Mouse (Mus musculus) liver, embryonic 15.5 days (tissue): Measurements from ENCODE around the gene Anp32e. TPM values are rescaled to one million over a fixed set of nuclear protein-coding genes. Genes with fewer than 3 reads are reported as not detected.
A peak's percentile ranks its signal among the peaks of the same experiment; 100 is the strongest.
"Not testable (repeated sequence)": the region's sequence is repeated elsewhere in the genome, so short reads cannot be mapped to it uniquely, and the experiment has no call there.

Experiments
- ATAC-seq: fragments of 200-750 bp; cut with Nextera tagmentation; 2 replicates; pipeline ENCODE4 v1.8.0; 2017; ENCODE audit warnings: moderate number of reproducible peaks, mild to moderate bottlenecking, moderate library complexity; ENCODE audit not compliant: insufficient read depth
- H3K27ac ChIP-seq: fragments of 300-500 bp; sonication (generic); replicated peaks from 2 replicates; pipeline ENCODE4 v1.5.1; 2015; ENCODE audit warnings: mild to moderate bottlenecking, inconsistent platforms
- H3K27me3 ChIP-seq: fragments of 300-500 bp; sonication (generic); 2 replicates; pipeline ENCODE4 v1.6.1; 2015; ENCODE audit warnings: mild to moderate bottlenecking, inconsistent platforms
- H3K36me3 ChIP-seq: fragments of 300-500 bp; sonication (generic); replicated peaks from 2 replicates; pipeline ENCODE4 v1.6.1; 2015; ENCODE audit warnings: moderate library complexity, mild to moderate bottlenecking, inconsistent platforms
- H3K4me1 ChIP-seq: fragments of 300-500 bp; sonication (generic); replicated peaks from 2 replicates; pipeline ENCODE4 v1.6.1; 2015; ENCODE audit warnings: inconsistent platforms
- H3K4me2 ChIP-seq: fragments of 300-500 bp; sonication (generic); 2 replicates; pipeline ENCODE4 v1.6.1; 2015; ENCODE audit warnings: moderate library complexity, mild to moderate bottlenecking, inconsistent platforms
- H3K4me3 ChIP-seq: fragments of 300-500 bp; sonication (generic); replicated peaks from 2 replicates; pipeline ENCODE4 v1.5.1; 2015; ENCODE audit warnings: mild to moderate bottlenecking, inconsistent platforms
- H3K9ac ChIP-seq: fragments of 300-500 bp; sonication (generic); 2 replicates; pipeline ENCODE4 v1.6.1; 2015; ENCODE audit warnings: moderate library complexity, mild to moderate bottlenecking, inconsistent platforms
- H3K9me3 ChIP-seq: fragments of 300-500 bp; sonication (generic); replicated peaks from 2 replicates; pipeline ENCODE4 v1.6.1; 2016; ENCODE audit warnings: inconsistent platforms
- WGBS: fragments of 180-500 bp; shearing (Covaris S2); methylation state at CpG from one replicate; pipeline ENCODE4 v1.1.7; 2015; ENCODE audit warnings: mixed read lengths; ENCODE audit not compliant: insufficient replicate concordance; 5-methylcytosine and 5-hydroxymethylcytosine counted together
- polyA plus RNA-seq: library from polyadenylated mRNA; unstranded; fragments of >200 nt; fragmentation: Nextera tagmentation; extraction: Ambion mirVana; gene quantifications from 2 replicates; pipeline ENCODE4 v1.2.1, GENCODE M21; 2015

The Anp32e gene
- polyA plus RNA-seq, 1 experiment from 2014 or later: 129 TPM

- H3K27me3 ChIP-seq: peaks cover 3% of the 10 kb centered on the region; the same call in 1 of the 2 replicates
- no peaks in the 10 kb centered on the region for H3K9me3 ChIP-seq
- H3K4me1 ChIP-seq: peaks cover 27% of the 10 kb centered on the region
- H3K4me2 ChIP-seq: no peak overlapping the region
- H3K27ac ChIP-seq: no peak overlapping the region
- H3K4me3 ChIP-seq: no peak overlapping the region
- no peak overlapping the region for H3K9ac ChIP-seq
- 67% methylated on average over 1 of the region's 1 CpGs for WGBS
- no peaks in the 10 kb centered on the region for H3K36me3 ChIP-seq
- ATAC-seq: no peak
Observed at GRCm38 (mm10) chr3:95959807-95960206, 30.8 kb downstream of the Anp32e start.

DNA sequence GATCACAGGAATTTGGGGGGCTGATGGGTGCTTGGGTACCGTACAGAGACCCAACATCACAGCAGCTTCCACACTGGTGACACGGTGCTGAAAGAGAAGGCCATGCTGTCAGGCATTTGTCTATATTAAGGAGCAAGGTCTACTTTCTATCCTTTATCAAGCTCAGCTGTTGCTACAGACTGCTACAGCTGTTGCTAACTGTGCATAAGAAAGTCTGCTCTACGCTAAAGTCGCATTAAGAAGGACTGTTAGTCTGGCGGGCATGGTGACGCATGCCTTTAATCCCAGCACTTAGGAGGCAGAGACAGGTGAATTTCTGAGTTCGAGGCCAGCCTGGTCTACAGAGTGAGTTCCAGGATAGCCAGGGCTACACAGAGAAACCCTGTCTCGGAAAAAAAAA is 33.1 kb downstream of the Anp32e start:
- H3K27ac ChIP-seq, ATAC-seq, H3K4me1 ChIP-seq, H3K9me3 ChIP-seq, H3K4me2 ChIP-seq, H3K36me3 ChIP-seq, H3K9ac ChIP-seq, H3K4me3 ChIP-seq: not testable (repeated sequence)
- 69% methylated on average over 8 of the region's 8 CpGs for WGBS
- peaks cover 12% of the 10 kb centered on the region; the same call in 1 of the 2 replicates for H3K27me3 ChIP-seq

DNA sequence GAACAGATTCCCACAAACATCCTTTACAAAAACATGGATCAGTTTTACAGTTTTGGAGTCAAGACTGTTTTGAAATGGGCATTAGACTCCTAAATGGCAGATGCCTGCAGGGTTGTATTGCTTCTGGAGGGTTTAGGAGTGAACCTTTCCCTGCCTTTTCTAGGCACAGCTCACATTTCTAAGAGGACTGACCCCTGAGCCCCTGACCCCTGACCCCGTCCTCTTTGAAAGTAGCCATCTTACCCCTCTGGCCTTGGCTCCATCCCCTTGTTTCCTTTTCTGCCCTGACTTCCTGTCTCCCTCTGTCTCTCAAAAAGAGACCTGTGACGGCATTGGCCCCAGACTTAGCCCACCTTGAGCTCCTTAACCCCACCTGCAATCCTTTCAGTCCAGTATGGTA is 34.2 kb downstream of the Anp32e start:
- Histone ChIP-seq H3K4me1 (no peaks in the 10 kb centered on the region), H3K36me3 (no peaks in the 10 kb centered on the region), H3K4me3 (no peak overlapping the region), H3K9ac (no peak overlapping the region), H3K9me3 (no peaks in the 10 kb centered on the region), H3K4me2 (no peak overlapping the region), H3K27me3 (peaks cover 12% of the 10 kb centered on the region; the same call in 1 of the 2 replicates), H3K27ac (no peak overlapping the region)
- no peak for ATAC-seq
- WGBS: 50% methylated on average over 2 of the region's 2 CpGs

DNA sequence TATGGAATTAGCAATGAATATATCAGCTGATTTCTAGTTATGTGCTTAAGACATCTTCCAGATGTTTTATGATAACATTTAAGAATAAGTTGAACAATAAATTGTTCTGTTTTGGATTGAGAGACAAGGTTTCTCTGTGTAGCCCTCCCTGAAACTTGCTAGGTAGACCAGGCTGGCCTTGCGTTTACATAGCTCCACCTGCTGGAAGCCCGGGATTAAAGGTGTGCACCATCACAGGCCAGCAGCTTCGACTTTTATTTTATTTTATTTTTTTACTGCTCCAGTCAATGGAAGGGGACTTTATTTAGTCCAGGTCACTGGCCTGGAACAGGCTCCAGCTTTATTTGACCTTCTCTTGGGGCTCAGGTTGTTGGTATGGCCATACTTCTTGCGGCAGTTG is 34.6 kb downstream of the Anp32e start:
- 32% methylated on average over 4 of the region's 4 CpGs for WGBS
- H3K27ac ChIP-seq: no peak overlapping the region
- H3K4me2 ChIP-seq: no peak overlapping the region
- H3K9me3 ChIP-seq: no peaks in the 10 kb centered on the region
- no peaks in the 10 kb centered on the region for H3K36me3 ChIP-seq
- H3K9ac ChIP-seq: no peak overlapping the region
- no peaks in the 10 kb centered on the region for H3K4me1 ChIP-seq
- ATAC-seq: no peak
- H3K4me3 ChIP-seq: no peak overlapping the region
- peaks cover 12% of the 10 kb centered on the region; the same call in 1 of the 2 replicates for H3K27me3 ChIP-seq

DNA sequence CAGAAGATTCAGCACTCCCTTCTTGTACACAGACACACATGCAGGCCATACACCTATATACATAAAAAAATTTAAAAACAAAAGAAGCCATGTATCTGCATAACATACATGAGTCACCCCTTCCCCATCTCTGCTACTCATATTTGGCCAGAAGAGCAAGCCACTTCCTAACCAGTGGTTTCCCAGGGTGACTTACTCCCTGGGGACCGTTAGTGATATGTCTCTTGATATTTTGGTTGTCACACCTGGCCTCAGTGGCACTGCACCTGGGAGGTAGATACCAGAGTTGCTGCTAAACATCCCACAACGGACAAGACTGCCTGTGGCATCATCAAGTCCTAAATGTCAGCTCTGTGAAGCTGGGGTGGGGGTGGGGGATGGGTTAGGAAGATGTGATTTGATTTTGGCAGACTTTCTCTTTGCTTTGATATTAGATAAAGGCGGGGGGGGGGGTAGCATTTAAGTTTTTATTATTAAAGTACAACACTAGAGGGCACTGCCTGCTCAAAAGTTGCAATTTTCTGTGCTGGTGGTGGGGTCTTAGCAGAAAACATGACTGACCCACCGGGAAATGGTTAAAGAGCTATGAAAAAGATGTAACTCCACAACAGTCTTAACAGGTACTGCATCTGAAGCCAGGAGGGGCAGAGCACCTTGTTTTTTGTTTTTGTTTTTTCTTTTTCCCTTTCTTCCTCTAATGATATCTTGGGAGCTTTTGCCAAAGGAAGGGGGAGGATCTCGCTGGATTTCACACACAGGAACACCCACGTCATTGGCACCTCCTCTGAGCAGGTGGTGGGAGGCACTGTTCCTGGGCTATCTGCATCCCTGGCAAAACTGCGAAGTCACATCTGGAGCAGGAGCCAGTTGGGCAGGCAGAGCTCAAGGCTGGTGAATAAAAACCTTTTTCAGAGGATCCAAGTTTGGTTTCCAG is 36.7 kb downstream of the Anp32e start:
- no peak overlapping the region for H3K9ac ChIP-seq
- H3K4me2 ChIP-seq: no peak overlapping the region
- no peaks in the 10 kb centered on the region for H3K9me3 ChIP-seq
- ATAC-seq: no peak
- WGBS: 5% methylated on average over 7 of the region's 7 CpGs
- no peaks in the 10 kb centered on the region for H3K4me1 ChIP-seq
- H3K36me3 ChIP-seq: no peaks in the 10 kb centered on the region
- H3K4me3 ChIP-seq: no peak overlapping the region
- no peak overlapping the region for H3K27ac ChIP-seq
- H3K27me3 ChIP-seq: peaks cover 12% of the 10 kb centered on the region; the same call in 1 of the 2 replicates

DNA sequence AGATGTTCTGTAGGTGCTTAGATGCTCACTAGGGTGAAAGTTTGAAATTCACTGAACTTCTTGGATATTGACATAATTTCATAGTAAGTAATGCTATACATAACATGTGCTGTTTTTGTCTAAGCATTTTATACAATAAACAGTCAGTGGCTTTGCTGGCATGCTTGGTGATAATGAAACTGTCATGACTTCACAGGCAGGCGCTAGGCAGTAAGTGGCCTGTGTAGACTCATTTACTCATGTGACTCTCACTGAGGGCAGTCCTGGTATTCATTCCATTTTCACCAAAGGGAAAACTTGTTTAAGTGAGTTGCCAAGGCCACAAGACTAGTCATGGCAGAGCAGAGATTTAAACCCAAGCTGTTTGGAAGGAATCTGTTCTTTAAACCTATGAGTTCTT is 40.2 kb downstream of the Anp32e start:
- Histone ChIP-seq H3K4me1 (0 out of 2 replicates have a peak, but pooled peaks cover 6% of the 10 kb centered on the region), H3K36me3 (no peaks in the 10 kb centered on the region), H3K27ac (no peak overlapping the region), H3K9ac (no peak overlapping the region), H3K4me3 (no peak overlapping the region), H3K4me2 (no peak overlapping the region), H3K27me3 (peaks cover 38% of the 10 kb centered on the region), H3K9me3 (no peaks in the 10 kb centered on the region)
- no peak for ATAC-seq
- WGBS: 70% methylated on average over 1 of the region's 1 CpGs

- not testable (repeated sequence) for H3K4me2 ChIP-seq, H3K36me3 ChIP-seq, H3K4me3 ChIP-seq, H3K9ac ChIP-seq, ATAC-seq, H3K27ac ChIP-seq, H3K9me3 ChIP-seq, H3K4me1 ChIP-seq
- WGBS: 51% methylated on average over 7 of the region's 7 CpGs
- peaks cover 42% of the 10 kb centered on the region for H3K27me3 ChIP-seq
Observed at GRCm38 (mm10) chr3:95970661-95971060, 41.6 kb downstream of the Anp32e start.

DNA sequence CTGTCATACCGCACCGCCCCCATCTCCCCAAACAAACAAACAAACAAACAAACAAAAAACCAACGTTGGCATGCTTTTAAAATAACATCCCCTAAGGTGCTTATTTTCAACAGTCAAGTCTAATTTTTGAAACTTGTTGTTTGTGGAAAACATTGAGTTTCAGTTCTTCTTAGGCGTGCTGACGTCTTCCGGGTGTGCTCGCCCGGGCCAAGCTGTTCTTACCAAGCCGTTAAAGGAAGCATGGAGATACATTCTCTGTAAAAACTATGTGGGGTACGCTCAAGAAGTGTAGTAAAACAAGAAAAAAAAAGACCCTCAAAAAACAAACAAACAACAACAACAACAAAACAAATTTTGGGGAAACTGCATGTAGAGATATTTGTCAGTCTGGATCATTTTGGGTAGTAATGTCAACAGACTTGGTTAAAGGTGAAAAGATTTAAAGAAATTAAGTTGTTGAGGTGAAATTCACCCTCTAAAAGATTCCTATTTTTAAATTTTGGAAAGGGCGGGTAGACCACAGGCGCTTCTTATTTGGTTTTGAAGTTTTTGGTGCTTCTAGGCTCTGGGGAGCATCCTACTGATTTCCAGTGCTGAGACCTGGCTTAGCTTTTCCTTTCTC is 43.3 kb downstream of the Anp32e start:
- Histone ChIP-seq H3K9me3 (no peaks in the 10 kb centered on the region), H3K27me3 (peaks cover 42% of the 10 kb centered on the region), H3K27ac (0 out of 2 replicates have a peak overlapping the region, but pooled peaks have one; percentile 6), H3K9ac (no peak overlapping the region; the same call in 1 of the 2 replicates), H3K4me2 (peak overlapping the region; percentile 52), H3K4me3 (peak overlapping the region; percentile 27; the same call in 1 of the 2 replicates), H3K36me3 (no peaks in the 10 kb centered on the region), H3K4me1 (0 out of 2 replicates have a peak, but pooled peaks cover 6% of the 10 kb centered on the region)
- ATAC-seq: no peak
- WGBS: 55% methylated on average over 12 of the region's 12 CpGs

DNA sequence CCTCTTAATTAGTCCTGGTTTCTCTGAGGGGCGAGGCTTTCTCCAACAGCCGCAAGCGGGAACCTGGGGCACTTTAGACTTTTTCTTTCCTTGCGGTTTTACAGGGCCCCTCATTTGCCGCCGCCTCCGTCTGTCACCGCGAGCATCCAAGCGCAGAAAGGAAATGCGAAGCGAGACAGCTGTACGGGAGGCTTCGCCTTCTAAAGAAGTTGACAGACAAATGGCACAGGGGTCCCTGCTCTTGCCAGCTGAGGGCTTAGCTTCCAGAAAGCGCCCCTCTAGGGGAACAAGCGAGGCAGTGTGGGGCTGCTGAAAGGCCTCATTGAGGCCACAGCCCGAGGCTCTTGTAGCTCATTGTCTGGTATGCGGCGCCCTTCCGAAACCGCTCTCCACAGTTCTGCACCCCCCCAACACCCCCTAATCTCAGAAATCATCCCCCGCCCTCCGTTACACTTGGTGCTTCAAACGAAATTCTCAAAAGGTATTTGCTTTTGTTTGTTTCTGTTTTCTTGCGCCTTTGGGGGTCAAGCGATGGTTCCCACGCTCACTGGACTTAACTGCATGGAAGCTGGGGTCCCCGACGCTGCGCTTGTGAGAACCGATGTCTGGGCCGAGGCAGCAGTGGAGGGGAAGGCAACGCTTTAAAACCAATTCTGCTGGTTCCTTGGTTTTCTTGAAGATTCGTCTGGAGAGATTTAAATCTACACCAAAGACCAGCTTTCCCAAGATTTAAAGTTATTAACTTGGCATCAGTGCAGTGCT is 44.0 kb downstream of the Anp32e start:
- H3K9me3 ChIP-seq: no peaks in the 10 kb centered on the region
- H3K9ac ChIP-seq: no peak overlapping the region; the same call in 1 of the 2 replicates
- peak overlapping the region; percentile 52 for H3K4me2 ChIP-seq
- 0 out of 2 replicates have a peak, but pooled peaks cover 6% of the 10 kb centered on the region for H3K4me1 ChIP-seq
- no peak for ATAC-seq
- H3K27me3 ChIP-seq: peaks cover 42% of the 10 kb centered on the region
- 6% methylated on average over 34 of the region's 34 CpGs for WGBS
- H3K27ac ChIP-seq: 0 out of 2 replicates have a peak overlapping the region, but pooled peaks have one; percentile 6
- H3K36me3 ChIP-seq: no peaks in the 10 kb centered on the region
- H3K4me3 ChIP-seq: peak overlapping the region; percentile 27

GRCm38 (mm10) chr3:95977079-95977478 is 48.0 kb downstream of the Anp32e start:
- ATAC-seq: no peak
- H3K4me3 ChIP-seq: no peak overlapping the region
- H3K4me1 ChIP-seq: 0 out of 2 replicates have a peak, but pooled peaks cover 11% of the 10 kb centered on the region
- H3K4me2 ChIP-seq: no peak overlapping the region
- 48% methylated on average over 3 of the region's 3 CpGs for WGBS
- H3K36me3 ChIP-seq: no peaks in the 10 kb centered on the region
- no peak overlapping the region for H3K9ac ChIP-seq
- no peaks in the 10 kb centered on the region for H3K9me3 ChIP-seq
- H3K27ac ChIP-seq: no peak overlapping the region; the same call in 1 of the 2 replicates
- peaks cover 41% of the 10 kb centered on the region for H3K27me3 ChIP-seq
